Mouse (Mus musculus) liver, embryonic 14.5 days (tissue): ENCODE data around the gene Calm3. TPM values are rescaled to one million over a fixed set of nuclear protein-coding genes. Genes with fewer than 3 reads are reported as not detected.

Experiments
- ATAC-seq: fragments of 200-750 bp; cut with Nextera tagmentation; 2 replicates; pipeline ENCODE4 v1.8.0; 2017; ENCODE audit warnings: moderate number of reproducible peaks, mild to moderate bottlenecking, moderate library complexity; ENCODE audit not compliant: insufficient read depth
- DNase-seq, 3 experiments: peaks; one replicate each; pipeline ENCODE4 v3.0.0-alpha.2; 2012 to 2013; ENCODE audit warnings: low read depth in 3 of 3, low spot score in 3 of 3
- H3K27ac ChIP-seq: fragments of 300-500 bp; sonication (generic); 2 replicates; pipeline ENCODE4 v1.5.1; 2014; ENCODE audit warnings: moderate library complexity, mild to moderate bottlenecking, control low read depth, inconsistent platforms
- H3K27me3 ChIP-seq: fragments of 300-500 bp; sonication (generic); 2 replicates; pipeline ENCODE4 v1.6.1; 2014; ENCODE audit warnings: mild to moderate bottlenecking, low read length, moderate library complexity; ENCODE audit not compliant: control insufficient read depth, insufficient read depth
- H3K36me3 ChIP-seq: fragments of 300-500 bp; sonication (generic); replicated peaks from 2 replicates; pipeline ENCODE4 v1.6.1; 2014; ENCODE audit warnings: low read depth; ENCODE audit not compliant: control insufficient read depth, insufficient read depth
- H3K4me1 ChIP-seq, 2 experiments: fragments of 200-500 bp in 1 of 2; fragments of 300-500 bp in 1 of 2; sonication (generic) in 1 of 2; replicated peaks; 2 replicates each; pipeline ENCODE4 v1.6.1; 2012 to 2014; ENCODE audit warnings: antibody characterized with exemption in 1 of 2, inconsistent platforms in 1 of 2, low read length in 1 of 2; ENCODE audit not compliant: control insufficient read depth in 2 of 2, insufficient read depth in 2 of 2
- H3K4me2 ChIP-seq: fragments of 300-500 bp; sonication (generic); 2 replicates; pipeline ENCODE4 v1.6.1; 2014; ENCODE audit warnings: low read depth, mild to moderate bottlenecking, control low read depth, moderate library complexity
- H3K4me3 ChIP-seq, 2 experiments: fragments of 200-500 bp in 1 of 2; fragments of 300-500 bp in 1 of 2; sonication (generic) in 1 of 2; 2 replicates each; pipeline ENCODE4 v1.5.1; 2012 to 2014; ENCODE audit warnings: low read depth in 2 of 2, low read length in 2 of 2, mild to moderate bottlenecking in 2 of 2, control low read depth in 1 of 2, inconsistent platforms in 1 of 2, moderate library complexity in 1 of 2; ENCODE audit not compliant: insufficient read depth in 1 of 2
- H3K9ac ChIP-seq: fragments of 300-500 bp; sonication (generic); replicated peaks from 2 replicates; pipeline ENCODE4 v1.6.1; 2014; ENCODE audit warnings: mild to moderate bottlenecking, control low read depth, moderate library complexity
- H3K9me3 ChIP-seq: fragments of 300-500 bp; sonication (generic); 2 replicates; pipeline ENCODE4 v1.6.1; 2016; ENCODE audit warnings: low read length, mixed read lengths; ENCODE audit not compliant: control insufficient read depth
- CTCF ChIP-seq: IDR thresholded peaks from 2 replicates; pipeline ENCODE4 v1.5.1; 2016; ENCODE audit warnings: antibody characterized with exemption, low read depth, control low read depth
- EP300 ChIP-seq: IDR thresholded peaks from 2 replicates; pipeline ENCODE4 v1.6.1; 2016; ENCODE audit warnings: antibody characterized with exemption, low read depth
- WGBS: fragments of 180-500 bp; shearing (Covaris S2); extraction: QIAGEN DNeasy Blood & Tissue Kit; methylation state at CpG from one replicate; pipeline ENCODE4 v1.1.7; 2014; ENCODE audit not compliant: insufficient replicate concordance; 5-methylcytosine and 5-hydroxymethylcytosine counted together
- polyA plus RNA-seq, 2 experiments: library from polyadenylated mRNA; depleted of rRNA in 1 of 2; stranded (reverse) in 1 of 2; unstranded in 1 of 2; fragments of >200 nt; fragmentation: Nextera tagmentation in 1 of 2; extraction: Ambion mirVana in 1 of 2; gene quantifications; 2 replicates each; pipeline versions ENCODE4 v1.2.1 to v1.2.3; 2012 to 2014

Gene Calm3
- polyA plus RNA-seq, 2 experiments: 90.3 to 122 TPM

GRCm38 (mm10) chr7:16918670-16919069 lies 5.2 kb downstream of the Calm3 start:
- 75% methylated on average over 3 of the region's 3 CpGs for WGBS
- H3K4me2 ChIP-seq: no peak overlapping the region
- no peak overlapping the region for H3K9ac ChIP-seq
- DNase-seq: no peak
- peaks cover 40% of the 10 kb centered on the region for H3K36me3 ChIP-seq
- TF ChIP-seq CTCF: no peak
- no peak for TF ChIP-seq EP300
- H3K27me3 ChIP-seq: no peaks in the 10 kb centered on the region
- no peaks in the 10 kb centered on the region for H3K9me3 ChIP-seq
- no peak overlapping the region for H3K27ac ChIP-seq
- no peak for ATAC-seq
- H3K4me1 ChIP-seq: peaks cover 15 to 27% of the 10 kb centered on the region in 2 experiments
- H3K4me3 ChIP-seq: no peak overlapping the region

- H3K27me3 ChIP-seq: no peaks in the 10 kb centered on the region
- H3K36me3 ChIP-seq: peaks cover 40% of the 10 kb centered on the region
- H3K9ac ChIP-seq: no peak overlapping the region
- H3K4me1 ChIP-seq: peaks cover 15 to 27% of the 10 kb centered on the region in 2 experiments
- TF ChIP-seq CTCF (no peak), EP300 (no peak)
- ATAC-seq (no peak), DNase-seq (no peak)
- H3K27ac ChIP-seq: no peak overlapping the region
- WGBS: 93% methylated on average over 9 of the region's 9 CpGs
- H3K4me3 ChIP-seq: no peak overlapping the region
- H3K9me3 ChIP-seq: no peaks in the 10 kb centered on the region
- H3K4me2 ChIP-seq: no peak overlapping the region
Observed at GRCm38 (mm10) chr7:16918014-16918413, 5.9 kb downstream of the Calm3 start.

GRCm38 (mm10) chr7:16917447-16917846 lies 6.5 kb downstream of the Calm3 start:
- no peak overlapping the region for H3K4me3 ChIP-seq
- H3K4me2 ChIP-seq: no peak overlapping the region
- H3K9me3 ChIP-seq: no peaks in the 10 kb centered on the region
- H3K27ac ChIP-seq: no peak overlapping the region
- peaks cover 13 to 23% of the 10 kb centered on the region in 2 experiments for H3K4me1 ChIP-seq
- TF ChIP-seq CTCF (no peak), EP300 (no peak)
- no peak for DNase-seq
- ATAC-seq: no peak
- no peaks in the 10 kb centered on the region for H3K27me3 ChIP-seq
- WGBS: 88% methylated on average over 11 of the region's 11 CpGs
- peaks cover 40% of the 10 kb centered on the region for H3K36me3 ChIP-seq
- H3K9ac ChIP-seq: no peak overlapping the region

GRCm38 (mm10) chr7:16916342-16917265 lies 7.3 kb downstream of the Calm3 start:
- WGBS: 80% methylated on average over 30 of the region's 30 CpGs
- H3K9ac ChIP-seq: no peak overlapping the region

More at GRCm38 (mm10) chr7:16916342-16917265, 7.3 kb downstream of the Calm3 start:
- Histone ChIP-seq H3K4me3 (no peak overlapping the region), H3K9me3 (no peaks in the 10 kb centered on the region), H3K4me2 (no peak overlapping the region), H3K36me3 (peaks cover 40% of the 10 kb centered on the region), H3K4me1 (peaks cover 6 to 18% of the 10 kb centered on the region in 2 experiments; a peak in 3 of 4 replicates), H3K27ac (no peak overlapping the region), H3K27me3 (no peaks in the 10 kb centered on the region)
- ATAC-seq: no peak
- no peak for TF ChIP-seq EP300
- peak; percentile 6; the same call in 1 of the 2 replicates for TF ChIP-seq CTCF
- no peak for DNase-seq
